Mouse (Mus musculus): Measurements from ENCODE around the gene Usp6nl. TPM values are rescaled to one million over a fixed set of nuclear protein-coding genes. Genes with fewer than 3 reads are reported as not detected.

Gene Usp6nl
- polyA plus RNA-seq, 1 experiment = 8.6 TPM

DNA sequence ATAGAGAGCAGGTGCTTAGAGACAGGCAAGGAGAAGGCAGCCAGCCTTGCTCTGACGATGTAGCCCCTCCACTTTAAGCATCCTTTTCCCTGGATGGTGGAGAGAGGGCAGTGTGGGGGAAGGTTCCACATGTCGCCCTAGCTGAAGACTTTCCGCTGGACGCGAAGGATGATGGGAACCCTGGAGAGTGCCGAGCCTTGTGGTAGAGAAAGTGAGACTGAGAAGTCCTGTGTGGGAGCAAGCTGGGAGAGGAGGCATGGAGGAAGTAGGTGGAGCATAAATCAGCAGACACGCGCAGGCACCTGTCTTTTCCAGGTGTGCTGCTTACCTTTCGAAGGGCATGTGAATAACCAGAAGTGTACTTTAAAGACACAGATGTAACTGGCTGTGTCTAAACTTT is 57.9 kb downstream of the Usp6nl start:
- H3K4me3 ChIP-seq (ENCODE audit: insufficient read depth, low read length) = no peak overlapping the region
- peaks cover 2% of the 10 kb centered on the region for H3K4me1 ChIP-seq (ENCODE audit: control insufficient read depth, insufficient read depth, low read length)
- no peak overlapping the region for H3K27ac ChIP-seq (ENCODE audit: insufficient read depth, low read length)
- TF ChIP-seq POLR2A (IDR thresholded peaks at IDR 0.05; ENCODE audit: extremely low read depth, insufficient read depth, low read length) (no peak), CTCF (IDR thresholded peaks at IDR 0.05; ENCODE audit: extremely low read depth, insufficient read depth, low read length) (no peak)

DNA sequence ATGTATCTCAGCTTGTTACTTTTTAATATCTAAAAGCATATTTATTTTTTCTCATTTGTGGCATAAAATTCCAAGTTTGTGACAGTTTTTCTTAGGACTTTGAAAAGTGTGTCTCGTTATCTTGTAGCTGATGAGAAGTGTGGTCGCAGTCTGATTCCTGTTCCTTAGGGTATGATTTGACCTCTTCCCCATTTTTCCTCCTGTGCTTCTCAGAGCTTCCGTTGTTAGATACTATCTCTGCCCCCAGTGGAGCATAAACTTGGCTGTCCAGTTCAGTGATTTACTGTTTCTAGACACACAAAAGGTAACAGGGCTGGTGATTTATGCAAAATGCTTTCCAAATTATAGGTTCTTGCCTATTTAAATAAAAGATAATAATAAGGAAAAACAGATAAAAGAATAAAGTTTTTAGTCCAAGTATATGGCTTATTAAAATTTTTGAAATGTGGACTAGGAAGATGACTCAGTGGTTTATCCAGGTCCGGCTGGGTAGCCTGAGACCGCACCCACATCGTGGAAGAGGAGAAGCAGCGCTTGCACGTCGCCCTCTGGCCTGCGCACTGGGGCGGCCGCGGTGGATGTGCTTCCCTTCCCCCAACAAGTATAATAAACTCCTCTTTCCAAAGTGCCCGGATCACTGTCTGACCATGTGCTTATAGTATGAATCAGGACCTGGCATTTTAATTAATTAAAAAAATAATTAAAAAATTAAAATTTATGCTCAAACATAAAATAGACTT is 62.1 kb downstream of the Usp6nl start:
- H3K4me1 ChIP-seq (ENCODE audit: control insufficient read depth, insufficient read depth, low read length) = no peaks in the 10 kb centered on the region
- no peak overlapping the region for H3K4me3 ChIP-seq (ENCODE audit: insufficient read depth, low read length)
- TF ChIP-seq POLR2A (IDR thresholded peaks at IDR 0.05; ENCODE audit: extremely low read depth, insufficient read depth, low read length) = no peak
- no peak for TF ChIP-seq CTCF (IDR thresholded peaks at IDR 0.05; ENCODE audit: extremely low read depth, insufficient read depth, low read length)
- no peak overlapping the region for H3K27ac ChIP-seq (ENCODE audit: insufficient read depth, low read length)

DNA sequence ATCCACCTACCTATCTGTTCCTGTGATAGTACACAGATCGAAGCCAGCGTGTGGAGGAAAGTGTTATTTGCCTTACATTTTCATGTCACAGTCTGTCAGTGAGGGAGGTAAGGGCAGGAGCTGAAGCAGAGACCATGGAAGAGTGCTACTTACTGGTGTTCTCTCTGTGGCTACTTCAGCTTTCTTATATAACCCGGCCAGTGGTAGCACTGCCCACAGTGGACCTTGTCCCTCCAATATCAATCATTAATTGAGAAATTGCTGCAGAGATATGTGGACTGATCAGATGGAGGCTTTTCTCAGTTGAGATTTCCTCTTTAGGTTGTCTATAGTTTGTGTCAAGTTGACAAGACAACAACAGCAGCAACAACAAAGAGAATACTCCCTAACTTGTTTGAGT is 66.7 kb downstream of the Usp6nl start:
- TF ChIP-seq CTCF (IDR thresholded peaks at IDR 0.05; ENCODE audit: extremely low read depth, insufficient read depth, low read length) (no peak), POLR2A (IDR thresholded peaks at IDR 0.05; ENCODE audit: extremely low read depth, insufficient read depth, low read length) (no peak)
- no peak overlapping the region for H3K4me3 ChIP-seq (ENCODE audit: insufficient read depth, low read length)

DNA sequence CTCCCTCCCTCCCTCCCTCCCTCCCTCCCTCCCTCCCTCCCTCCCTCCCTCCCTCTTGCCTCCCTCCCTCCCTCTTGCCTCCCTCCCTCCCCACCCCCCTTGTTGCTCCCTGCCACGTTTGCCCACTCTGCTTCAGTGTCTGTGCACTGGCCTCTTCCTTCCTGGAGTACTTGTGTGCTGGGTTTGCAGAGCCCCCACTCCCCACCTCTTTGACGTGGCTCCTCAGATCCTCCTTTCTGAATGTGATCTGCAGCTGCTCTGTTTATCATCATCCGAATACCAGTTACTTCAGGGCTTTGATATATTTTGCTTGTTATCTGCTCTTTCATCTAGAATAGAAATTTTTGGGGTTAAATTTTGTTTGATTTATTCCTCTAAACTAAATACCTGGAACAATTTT is 68.8 kb downstream of the Usp6nl start:
- Histone ChIP-seq H3K4me3 (ENCODE audit: insufficient read depth, low read length) (no peak overlapping the region), H3K27ac (ENCODE audit: insufficient read depth, low read length) (no peak overlapping the region), H3K4me1 (ENCODE audit: control insufficient read depth, insufficient read depth, low read length) (no peaks in the 10 kb centered on the region)
- TF ChIP-seq POLR2A (IDR thresholded peaks at IDR 0.05; ENCODE audit: extremely low read depth, insufficient read depth, low read length) (no peak), CTCF (IDR thresholded peaks at IDR 0.05; ENCODE audit: extremely low read depth, insufficient read depth, low read length) (no peak)

More for the DNA sequence above, 66.7 kb downstream of the Usp6nl start:
- H3K27ac ChIP-seq (ENCODE audit: insufficient read depth, low read length) = no peak overlapping the region
- no peaks in the 10 kb centered on the region for H3K4me1 ChIP-seq (ENCODE audit: control insufficient read depth, insufficient read depth, low read length)

DNA sequence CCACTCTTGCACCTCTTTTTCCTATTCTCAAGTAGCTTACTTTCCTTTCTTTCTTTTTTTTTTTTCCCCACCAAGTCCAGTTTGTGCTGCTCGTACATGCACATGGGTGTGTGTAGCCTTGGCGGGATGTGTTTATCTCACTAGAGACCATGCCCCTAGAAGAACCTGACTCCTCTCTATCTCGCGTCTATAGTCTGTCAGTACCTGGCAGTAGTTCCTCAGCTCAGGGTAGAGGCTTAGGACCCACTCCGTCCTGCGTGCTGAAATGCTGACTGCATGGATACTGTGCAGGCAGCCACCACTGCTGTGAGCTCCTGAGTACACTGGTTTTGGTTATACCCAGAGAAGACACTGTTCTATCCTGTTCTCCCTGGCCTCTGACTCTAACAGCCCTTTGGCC is 69.5 kb downstream of the Usp6nl start:
- TF ChIP-seq CTCF (IDR thresholded peaks at IDR 0.05; ENCODE audit: extremely low read depth, insufficient read depth, low read length) (no peak), POLR2A (IDR thresholded peaks at IDR 0.05; ENCODE audit: extremely low read depth, insufficient read depth, low read length) (no peak)
- no peak overlapping the region for H3K27ac ChIP-seq (ENCODE audit: insufficient read depth, low read length)
- no peaks in the 10 kb centered on the region for H3K4me1 ChIP-seq (ENCODE audit: control insufficient read depth, insufficient read depth, low read length)
- no peak overlapping the region for H3K4me3 ChIP-seq (ENCODE audit: insufficient read depth, low read length)

- no peaks in the 10 kb centered on the region for H3K4me1 ChIP-seq (ENCODE audit: control insufficient read depth, insufficient read depth, low read length)
- no peak overlapping the region for H3K4me3 ChIP-seq (ENCODE audit: insufficient read depth, low read length)
- TF ChIP-seq POLR2A (IDR thresholded peaks at IDR 0.05; ENCODE audit: extremely low read depth, insufficient read depth, low read length) = no peak
- TF ChIP-seq CTCF (IDR thresholded peaks at IDR 0.05; ENCODE audit: extremely low read depth, insufficient read depth, low read length) = no peak
- H3K27ac ChIP-seq (ENCODE audit: insufficient read depth, low read length) = no peak overlapping the region
These were observed 73.6 kb downstream of the Usp6nl start for GRCm38 (mm10) chr2:6395851-6396625.

- TF ChIP-seq CTCF (IDR thresholded peaks at IDR 0.05; ENCODE audit: extremely low read depth, insufficient read depth, low read length) = no peak
- no peak for TF ChIP-seq POLR2A (IDR thresholded peaks at IDR 0.05; ENCODE audit: extremely low read depth, insufficient read depth, low read length)
- Histone ChIP-seq H3K4me1 (ENCODE audit: control insufficient read depth, insufficient read depth, low read length) (no peaks in the 10 kb centered on the region), H3K4me3 (ENCODE audit: insufficient read depth, low read length) (no peak overlapping the region), H3K27ac (ENCODE audit: insufficient read depth, low read length) (no peak overlapping the region)
These were observed 74.2 kb downstream of the Usp6nl start for GRCm38 (mm10) chr2:6396626-6397146.

DNA sequence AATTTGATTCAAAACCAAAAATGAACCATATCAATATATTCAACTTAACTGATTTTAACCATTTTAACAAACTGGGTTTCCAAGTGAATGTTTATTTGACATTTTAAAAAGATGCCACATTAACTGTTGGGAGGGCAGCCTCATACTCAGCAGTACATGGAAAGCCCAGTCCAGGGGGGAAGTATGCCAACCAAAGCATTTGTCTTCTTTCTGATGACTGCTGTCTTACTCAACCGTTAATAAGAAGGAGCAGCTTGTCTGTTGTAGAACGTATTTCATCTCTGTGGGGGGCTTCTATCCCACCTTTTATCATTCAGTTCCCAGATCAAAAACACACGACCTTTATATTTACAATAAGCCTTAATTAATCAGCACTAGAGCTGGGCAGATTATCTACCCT is 74.7 kb downstream of the Usp6nl start:
- TF ChIP-seq POLR2A (IDR thresholded peaks at IDR 0.05; ENCODE audit: extremely low read depth, insufficient read depth, low read length) = no peak
- no peak for TF ChIP-seq CTCF (IDR thresholded peaks at IDR 0.05; ENCODE audit: extremely low read depth, insufficient read depth, low read length)
- no peak overlapping the region for H3K4me3 ChIP-seq (ENCODE audit: insufficient read depth, low read length)
- no peaks in the 10 kb centered on the region for H3K4me1 ChIP-seq (ENCODE audit: control insufficient read depth, insufficient read depth, low read length)
- no peak overlapping the region for H3K27ac ChIP-seq (ENCODE audit: insufficient read depth, low read length)

DNA sequence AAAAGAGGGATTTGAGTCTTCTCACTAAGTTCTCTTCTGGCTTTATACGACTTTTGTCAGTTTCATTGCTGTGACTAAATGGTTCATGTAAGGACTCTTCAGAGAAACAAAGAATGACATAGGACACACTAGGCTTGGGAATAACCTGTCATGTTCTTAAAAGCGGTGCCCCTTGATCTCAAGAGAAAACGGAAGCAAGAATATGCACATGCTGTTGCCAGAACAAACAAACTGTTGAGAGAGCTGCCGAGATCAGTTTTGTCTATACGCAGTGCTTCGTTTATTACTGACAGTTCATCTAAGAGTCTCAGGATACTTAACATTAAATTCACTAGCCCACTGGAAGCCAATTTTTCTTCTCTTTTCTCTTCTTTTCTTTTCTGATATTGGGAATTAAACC is 76.4 kb downstream of the Usp6nl start:
- Histone ChIP-seq H3K4me3 (ENCODE audit: insufficient read depth, low read length) (no peak overlapping the region), H3K4me1 (ENCODE audit: control insufficient read depth, insufficient read depth, low read length) (no peaks in the 10 kb centered on the region), H3K27ac (ENCODE audit: insufficient read depth, low read length) (no peak overlapping the region)
- TF ChIP-seq CTCF (IDR thresholded peaks at IDR 0.05; ENCODE audit: extremely low read depth, insufficient read depth, low read length) (no peak), POLR2A (IDR thresholded peaks at IDR 0.05; ENCODE audit: extremely low read depth, insufficient read depth, low read length) (no peak)

Data from cortical plate, adult 2 months (tissue).